Mouse (Mus musculus): Measurements from ENCODE around the gene Olfr1043.

Gene Olfr1043

GRCm38 (mm10) chr2:86167422-86167821 is at the start of gene Olfr1043:
Gene Olfr1043, minus strand, starts transcription at chr2:86167522.
- DNase-seq (ENCODE audit: low spot score in 2 of 2) = no peak

- DNase-seq (ENCODE audit: low spot score in 2 of 2) = no peak
Measured at GRCm38 (mm10) chr2:86202909-86203308, 35.6 kb upstream of the Olfr1043 start, which contains the start of gene Olfr1045. Gene Olfr1045, minus strand, starts transcription at chr2:86203009.

- DNase-seq (ENCODE audit: low spot score in 2 of 2) = no peak
Measured at GRCm38 (mm10) chr2:86195863-86196262, 28.5 kb upstream of the Olfr1043 start.

- no peak for DNase-seq (ENCODE audit: low spot score in 2 of 2)
Measured at GRCm38 (mm10) chr2:86185583-86185982, 18.3 kb upstream of the Olfr1043 start, which contains the start of gene Olfr52. Gene Olfr52, minus strand, starts transcription at chr2:86185683.

- no peak for DNase-seq (ENCODE audit: low spot score in 2 of 2)
Measured at GRCm38 (mm10) chr2:86179950-86180349, 12.6 kb upstream of the Olfr1043 start.

- no peak for DNase-seq (ENCODE audit: low spot score in 2 of 2)
Measured at GRCm38 (mm10) chr2:86177720-86178119, 10.4 kb upstream of the Olfr1043 start, which contains the start of gene Olfr1044. Gene Olfr1044, minus strand, starts transcription at chr2:86177820.

GRCm38 (mm10) chr2:86175422-86175821 is 8.1 kb upstream of the Olfr1043 start:
- DNase-seq (ENCODE audit: low spot score in 2 of 2) = peak in 1 of 2 experiments; percentile 12

GRCm38 (mm10) chr2:86161738-86162137 is 5.6 kb downstream of the Olfr1043 start, which contains the start of gene Olfr1042:
Gene Olfr1042, minus strand, starts transcription at chr2:86161838.
- DNase-seq (ENCODE audit: low spot score in 2 of 2) = no peak

- DNase-seq (ENCODE audit: low spot score in 2 of 2) = no peak
Measured at GRCm38 (mm10) chr2:86146632-86147031, 20.7 kb downstream of the Olfr1043 start, which contains the start of gene Olfr1040. Gene Olfr1040, minus strand, starts transcription at chr2:86146732.

GRCm38 (mm10) chr2:86135828-86136227 is 31.5 kb downstream of the Olfr1043 start, which contains the start of gene Olfr1039:
Gene Olfr1039, minus strand, starts transcription at chr2:86135928.
- DNase-seq (ENCODE audit: low spot score in 2 of 2) = no peak

Measured in spleen, postnatal 4 days (tissue).